In the genomic region with DNA sequence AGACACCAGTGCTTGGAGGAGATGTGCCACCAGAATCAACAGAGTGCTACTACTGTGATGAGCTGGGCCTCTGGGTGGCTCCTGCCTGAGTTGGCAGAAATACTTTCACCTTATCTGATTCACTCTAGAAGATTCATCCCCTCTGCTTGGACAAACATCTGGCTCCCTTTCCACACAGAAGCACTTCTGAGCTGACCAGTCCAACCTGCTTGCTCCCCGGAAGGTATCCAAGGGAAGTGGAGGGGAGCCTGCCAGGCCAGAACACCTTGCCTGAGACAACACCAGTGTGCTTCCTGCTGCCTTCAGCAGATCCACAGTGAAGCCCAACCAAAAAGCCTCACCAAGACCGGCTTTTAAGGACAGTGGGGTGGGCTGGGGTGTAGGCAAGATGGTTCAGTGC, we compare ENCODE assay signal across 28 mouse cellular contexts. TPM values are rescaled to one million over a fixed set of nuclear protein-coding genes. Genes with fewer than 3 reads are reported as not detected.
"Had no signal": no experiment of that assay in that cellular context is flagged by ENCODE, and none has a peak within 500 bp of the region (broad histone marks: within the 10 kb centered on the region; RNA-seq: fewer than 3 reads in every experiment).

No protein-coding gene starts in this region.

- H3K4me3 ChIP-seq: kidney, embryonic 15.5 days; left cerebral cortex, adult 2 months; lung, embryonic 15.5 days; megakaryocyte, embryonic 14.5 days; midbrain, embryonic 10.5 days; midbrain, embryonic 13.5 days had no signal

- H3K4me1 ChIP-seq: kidney, embryonic 15.5 days; lung, embryonic 15.5 days; megakaryocyte, embryonic 14.5 days; midbrain, embryonic 10.5 days; midbrain, embryonic 13.5 days had no signal

- H3K27me3 ChIP-seq: lung, embryonic 15.5 days had no signal

- H3K36me3 ChIP-seq: kidney, embryonic 15.5 days; lung, embryonic 15.5 days; midbrain, embryonic 10.5 days; midbrain, embryonic 13.5 days had no signal

- ATAC-seq: midbrain, embryonic 13.5 days; midbrain, embryonic 16.5 days had no signal

- H3K27ac ChIP-seq: kidney, embryonic 15.5 days; left cerebral cortex, adult 2 months; liver, embryonic 14.5 days; lung, embryonic 15.5 days; midbrain, embryonic 10.5 days; midbrain, embryonic 13.5 days had no signal

- H3K9ac ChIP-seq: kidney, embryonic 15.5 days; liver, embryonic 14.5 days; lung, embryonic 15.5 days; midbrain, embryonic 13.5 days had no signal

- H3K9me3 ChIP-seq: kidney, embryonic 15.5 days; lung, embryonic 15.5 days; megakaryocyte, embryonic 14.5 days; midbrain, embryonic 10.5 days; midbrain, embryonic 13.5 days had no signal

- H3K4me2 ChIP-seq: kidney, embryonic 15.5 days; liver, embryonic 11.5 days; lung, embryonic 15.5 days; midbrain, embryonic 13.5 days had no signal

- DNase-seq: kidney, adult 11 months; kidney, adult 8-10 months; kidney, postnatal 10 days; kidney, postnatal 36 days; layer of hippocampus, postnatal 36 days; lung, adult 18-20 months; lung, postnatal 10 days; lung, postnatal 36 days; thymus, adult 18-20 months; thymus, postnatal 36 days had no signal

RNA-seq across cellular contexts. Expression of a gene that starts 14.8 kb away (rescaled TPM):
- total RNA-seq: layer of hippocampus, postnatal 10 days; layer of hippocampus, postnatal 36 days; left cerebral cortex, adult 2 months; left cerebral cortex, postnatal 10 days; left cerebral cortex, postnatal 36 days had no signal
- polyA plus RNA-seq: kidney, embryonic 15.5 days; limb, embryonic 11.5 days; liver, embryonic 11.5 days; liver, embryonic 14.5 days; midbrain, embryonic 10.5 days; midbrain, embryonic 13.5 days; midbrain, embryonic 16.5 days; neural tube, embryonic 11.5 days had no signal

RNA-seq across cellular contexts. Expression of a gene that starts 15.4 kb away (rescaled TPM):
- polyA plus RNA-seq: neural tube, embryonic 14.5 days had no signal

RNA-seq across cellular contexts. Expression of a gene that starts 42.6 kb away (rescaled TPM):
- total RNA-seq: layer of hippocampus, adult 8-10 months; layer of hippocampus, postnatal 10 days; layer of hippocampus, postnatal 36 days; left cerebral cortex, adult 2 months; left cerebral cortex, postnatal 10 days; left cerebral cortex, postnatal 36 days had no signal
- polyA plus RNA-seq: kidney, embryonic 15.5 days; limb, embryonic 11.5 days; limb, embryonic 14.5 days; liver, embryonic 11.5 days; midbrain, embryonic 10.5 days; midbrain, embryonic 13.5 days; midbrain, embryonic 16.5 days; neural tube, embryonic 11.5 days; neural tube, embryonic 14.5 days had no signal

RNA-seq across cellular contexts. Expression of a gene that starts 44.0 kb away (rescaled TPM):
- total RNA-seq: layer of hippocampus, postnatal 10 days; layer of hippocampus, postnatal 36 days; left cerebral cortex, adult 2 months; left cerebral cortex, postnatal 10 days; left cerebral cortex, postnatal 36 days had no signal
- polyA plus RNA-seq: kidney, embryonic 15.5 days; midbrain, embryonic 10.5 days; midbrain, embryonic 13.5 days; midbrain, embryonic 16.5 days; neural tube, embryonic 11.5 days; neural tube, embryonic 14.5 days; testis, adult 2 months had no signal
